Mouse (Mus musculus): ENCODE measurements around the gene Dip2b. TPM values are rescaled to one million over a fixed set of nuclear protein-coding genes. Genes with fewer than 3 reads are reported as not detected.
A peak's percentile ranks its signal among the peaks of the same experiment; 100 is the strongest.

Gene Dip2b
- total RNA-seq, 2 experiments from 2014 or later: 10.2 to 17.5 TPM

- no peak for ATAC-seq (replicated peaks; ENCODE audit: poor library complexity)
These were observed 11.1 kb downstream of the Dip2b start for GRCm38 (mm10) chr15:100049496-100050087.

GRCm38 (mm10) chr15:100050940-100051339, 12.5 kb downstream of the Dip2b start:
- no peak for ATAC-seq (replicated peaks; ENCODE audit: poor library complexity)

GRCm38 (mm10) chr15:100052726-100053125, 14.3 kb downstream of the Dip2b start:
- no peak for ATAC-seq (replicated peaks; ENCODE audit: poor library complexity)

- ATAC-seq (replicated peaks; ENCODE audit: poor library complexity): no peak
These were observed 18.0 kb downstream of the Dip2b start for GRCm38 (mm10) chr15:100056397-100056908.

GRCm38 (mm10) chr15:100057698-100058097, 19.2 kb downstream of the Dip2b start:
- ATAC-seq (replicated peaks; ENCODE audit: poor library complexity): no peak

- peak; percentile 90 for ATAC-seq (replicated peaks; ENCODE audit: poor library complexity)
These were observed 19.7 kb downstream of the Dip2b start for GRCm38 (mm10) chr15:100058143-100058542.

- ATAC-seq (replicated peaks; ENCODE audit: poor library complexity): no peak
These were observed 20.4 kb downstream of the Dip2b start for GRCm38 (mm10) chr15:100058912-100059311.

- no peak for ATAC-seq (replicated peaks; ENCODE audit: poor library complexity)
These were observed 21.3 kb downstream of the Dip2b start for GRCm38 (mm10) chr15:100059626-100060311.

GRCm38 (mm10) chr15:100060513-100061140, 22.2 kb downstream of the Dip2b start:
- ATAC-seq (replicated peaks; ENCODE audit: poor library complexity): peak; percentile 30

- ATAC-seq (replicated peaks; ENCODE audit: poor library complexity): no peak
These were observed 22.9 kb downstream of the Dip2b start for GRCm38 (mm10) chr15:100061377-100061776.

GRCm38 (mm10) chr15:100063229-100063773, 24.8 kb downstream of the Dip2b start:
- ATAC-seq (replicated peaks; ENCODE audit: poor library complexity): peak; percentile 53; the same call in 1 of the 2 replicates

- ATAC-seq (replicated peaks; ENCODE audit: poor library complexity): no peak
These were observed 28.2 kb downstream of the Dip2b start for GRCm38 (mm10) chr15:100066702-100067101.

GRCm38 (mm10) chr15:100069101-100069500, 30.6 kb downstream of the Dip2b start:
- ATAC-seq (replicated peaks; ENCODE audit: poor library complexity): no peak

GRCm38 (mm10) chr15:100070021-100070420, 31.6 kb downstream of the Dip2b start:
- no peak for ATAC-seq (replicated peaks; ENCODE audit: poor library complexity)

- ATAC-seq (replicated peaks; ENCODE audit: poor library complexity): no peak
These were observed 33.4 kb downstream of the Dip2b start for GRCm38 (mm10) chr15:100071819-100072218.

- ATAC-seq (replicated peaks; ENCODE audit: poor library complexity): no peak
These were observed 35.4 kb downstream of the Dip2b start for GRCm38 (mm10) chr15:100073696-100074453.

- no peak for ATAC-seq (replicated peaks; ENCODE audit: poor library complexity)
These were observed 36.3 kb downstream of the Dip2b start for GRCm38 (mm10) chr15:100074754-100075153.

GRCm38 (mm10) chr15:100076362-100076761, 37.9 kb downstream of the Dip2b start:
- ATAC-seq (replicated peaks; ENCODE audit: poor library complexity): peak; percentile 75

- ATAC-seq (replicated peaks; ENCODE audit: poor library complexity): peak; percentile 32; the same call in 1 of the 2 replicates
These were observed 42.5 kb downstream of the Dip2b start for GRCm38 (mm10) chr15:100080833-100081477.

- ATAC-seq (replicated peaks; ENCODE audit: poor library complexity): no peak
These were observed 43.1 kb downstream of the Dip2b start for GRCm38 (mm10) chr15:100081478-100081998.
